Mouse (Mus musculus) adrenal gland, adult 2 months (tissue): ENCODE data around the gene Cerk. TPM values are rescaled to one million over a fixed set of nuclear protein-coding genes. Genes with fewer than 3 reads are reported as not detected.
"Not testable (repeated sequence)": the region's sequence is repeated elsewhere in the genome, so short reads cannot be mapped to it uniquely, and the experiment has no call there.

Source experiments
- DNase-seq: peaks from one replicate; pipeline ENCODE4 v3.0.0; 2021
- polyA plus RNA-seq: library from polyadenylated mRNA; depleted of rRNA; stranded (reverse); fragments of >200 nt; gene quantifications from 2 replicates; pipeline ENCODE4 v1.2.3, GENCODE M21; 2012
- total RNA-seq, 2 experiments: library from RNA; stranded (reverse); gene quantifications; 2 replicates each; pipeline ENCODE4 v1.2.3; 2021

Cerk gene
- total and polyA plus RNA-seq, 3 experiments: 34.5 to 41.1 (median 39.6) TPM

- DNase-seq: no peak
Measured at GRCm38 (mm10) chr15:86113342-86113710, 72.6 kb downstream of the Cerk start.

GRCm38 (mm10) chr15:86112707-86113341, 73.1 kb downstream of the Cerk start:
- DNase-seq: peak; percentile 77

DNA sequence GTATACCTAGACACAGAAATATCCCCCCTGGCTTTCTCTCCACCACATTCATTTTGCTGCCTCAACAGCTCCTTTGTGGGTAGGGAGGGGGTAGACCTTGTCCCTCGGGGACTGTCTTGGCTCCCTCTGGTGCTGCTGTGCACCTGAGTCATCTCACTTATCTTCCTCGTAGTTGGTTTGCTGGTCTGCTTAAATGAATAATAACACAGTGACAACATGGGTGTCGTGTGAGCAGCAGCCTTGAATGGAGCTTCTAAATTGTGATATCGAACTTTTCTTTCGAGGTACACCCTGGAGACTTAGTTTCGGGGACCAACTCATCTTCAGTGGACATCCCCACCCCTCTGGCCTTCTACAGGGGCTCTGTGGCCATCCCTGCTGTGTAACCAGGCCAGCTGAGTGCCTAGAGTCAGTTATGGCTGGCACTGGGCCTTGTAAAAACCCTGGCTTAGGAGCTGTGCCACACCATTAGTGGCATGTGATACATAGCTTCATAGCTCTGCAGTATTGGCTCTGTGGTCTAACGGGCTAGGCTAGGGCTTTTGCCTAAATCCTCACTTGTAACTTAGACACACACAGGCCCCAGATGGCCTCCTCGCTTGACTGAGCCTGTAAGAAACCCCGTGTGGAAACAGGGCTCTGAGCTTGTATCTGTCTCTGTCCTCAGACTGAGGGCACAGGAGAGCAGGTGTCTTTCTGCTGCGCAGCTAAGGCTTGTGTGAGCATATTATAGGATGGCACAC, 75.4 kb downstream of the Cerk start:
- DNase-seq: peak; percentile 47

DNA sequence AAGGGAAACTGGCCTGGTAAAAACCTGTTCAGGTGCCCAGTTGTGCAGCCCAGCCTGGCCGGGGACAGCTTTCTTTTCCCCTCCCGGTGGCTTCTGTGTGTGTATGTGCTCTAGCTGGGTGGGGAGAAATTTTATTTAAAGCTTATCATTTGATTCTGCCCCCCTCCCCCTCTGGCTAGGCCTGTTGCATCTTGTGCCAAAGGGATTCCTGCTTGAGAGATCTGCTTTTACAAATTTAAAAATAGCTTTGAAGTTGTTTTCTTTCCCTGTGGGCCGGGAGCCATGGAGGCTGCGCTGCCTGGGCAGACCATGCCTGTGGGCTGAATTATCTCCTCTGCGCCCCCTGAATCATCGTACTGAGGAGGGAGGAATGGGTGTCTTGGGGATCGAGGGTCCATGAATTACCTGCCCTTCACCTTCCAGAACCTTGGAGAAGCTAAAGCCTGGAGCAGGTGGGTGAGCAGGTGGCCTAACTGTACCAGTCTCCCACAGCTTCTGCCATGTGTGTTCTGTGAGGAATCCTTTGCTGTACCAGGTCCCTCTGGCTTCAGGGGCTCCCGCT, 76.2 kb downstream of the Cerk start:
- DNase-seq: peak; percentile 35

DNA sequence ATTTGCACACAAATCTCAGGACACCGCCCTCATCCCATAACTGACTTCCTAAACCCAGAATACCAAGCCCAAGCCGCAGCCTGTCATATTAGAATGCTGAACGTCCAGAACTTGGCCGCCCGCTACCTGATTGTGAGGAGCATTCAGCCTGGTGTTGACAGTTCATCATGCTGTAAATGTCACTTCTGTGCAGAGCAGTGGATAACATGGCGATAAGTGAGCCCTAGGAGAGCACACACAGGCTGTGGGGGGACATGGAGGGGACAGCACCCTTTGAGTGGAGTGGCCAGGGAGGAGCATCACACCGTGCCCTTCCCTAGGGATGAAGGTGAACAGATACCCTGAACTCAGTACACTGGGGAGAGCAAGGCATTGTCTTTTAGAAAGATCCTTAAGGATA, 76.7 kb downstream of the Cerk start:
- no peak for DNase-seq

- no peak for DNase-seq
Measured at GRCm38 (mm10) chr15:86107831-86108471, 78.0 kb downstream of the Cerk start.

DNA sequence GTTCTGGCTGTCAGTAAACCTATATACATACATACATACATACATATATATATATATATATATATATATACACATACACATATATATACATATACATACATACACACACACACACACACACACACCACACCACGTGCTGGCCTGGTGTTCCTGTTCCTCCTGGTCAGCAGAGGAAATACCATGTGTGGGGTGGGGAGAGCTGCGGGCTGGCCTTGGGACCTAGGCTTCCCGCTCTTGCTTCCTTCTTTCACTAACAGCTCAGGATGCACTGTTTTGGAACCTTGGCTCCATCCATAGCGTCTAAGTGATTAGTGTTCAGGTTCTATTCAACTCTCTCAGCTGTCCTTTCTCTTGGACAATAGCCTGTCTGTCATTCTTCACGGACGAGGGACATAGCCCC, 80.2 kb downstream of the Cerk start:
- DNase-seq: no peak

DNA sequence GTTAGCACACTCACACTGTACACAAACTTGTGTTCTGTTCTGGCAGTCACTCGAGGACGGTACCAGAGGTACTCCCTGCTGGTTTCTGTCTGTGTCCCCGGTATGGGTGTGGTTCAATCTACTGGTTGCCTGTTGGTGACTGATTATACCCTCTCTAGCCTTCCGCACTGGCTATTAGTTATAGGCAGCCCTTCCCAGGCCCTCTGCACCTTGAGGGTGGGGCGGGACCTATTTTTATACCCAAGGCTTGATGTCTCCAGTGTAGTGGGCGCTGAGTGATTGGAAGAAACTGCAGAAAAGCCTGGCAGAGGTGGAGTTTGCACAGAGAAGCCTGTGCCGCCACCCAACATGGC, 80.6 kb downstream of the Cerk start:
- no peak for DNase-seq

- DNase-seq: no peak
Measured at GRCm38 (mm10) chr15:86104401-86105344, 81.3 kb downstream of the Cerk start.

GRCm38 (mm10) chr15:86102308-86102707, 83.6 kb downstream of the Cerk start:
- DNase-seq: no peak

GRCm38 (mm10) chr15:86101585-86101984, 84.4 kb downstream of the Cerk start:
- DNase-seq: no peak

GRCm38 (mm10) chr15:86097871-86098270, 88.1 kb downstream of the Cerk start:
- no peak for DNase-seq

DNA sequence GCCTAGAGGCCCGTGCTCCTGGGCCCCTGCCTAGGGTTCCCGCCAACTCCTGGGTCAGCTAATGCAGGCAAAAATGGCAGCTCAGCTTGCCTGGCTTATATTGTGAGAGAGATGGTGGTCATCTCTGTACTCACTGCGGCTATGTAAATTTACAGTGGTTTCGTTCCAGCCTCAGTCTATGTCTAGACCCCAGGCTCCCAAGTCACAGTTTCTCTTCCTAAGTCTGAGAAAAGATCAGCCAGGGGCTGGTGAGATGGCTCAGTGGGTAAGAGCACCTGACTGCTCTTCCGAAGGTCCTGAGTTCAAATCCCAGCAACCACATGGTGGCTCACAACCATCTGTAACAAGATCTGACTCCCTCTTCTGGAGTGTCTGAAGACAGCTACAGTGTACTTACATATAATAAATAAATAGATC, 89.3 kb downstream of the Cerk start:
- not testable (repeated sequence) for DNase-seq

- no peak for DNase-seq
Measured at GRCm38 (mm10) chr15:86095722-86096603, 90.0 kb downstream of the Cerk start.

- no peak for DNase-seq
Measured at GRCm38 (mm10) chr15:86094324-86095121, 91.4 kb downstream of the Cerk start.

GRCm38 (mm10) chr15:86093236-86093635, 92.7 kb downstream of the Cerk start:
- no peak for DNase-seq

- peak; percentile 46 for DNase-seq
Measured at GRCm38 (mm10) chr15:86091998-86092670, 93.8 kb downstream of the Cerk start.

DNA sequence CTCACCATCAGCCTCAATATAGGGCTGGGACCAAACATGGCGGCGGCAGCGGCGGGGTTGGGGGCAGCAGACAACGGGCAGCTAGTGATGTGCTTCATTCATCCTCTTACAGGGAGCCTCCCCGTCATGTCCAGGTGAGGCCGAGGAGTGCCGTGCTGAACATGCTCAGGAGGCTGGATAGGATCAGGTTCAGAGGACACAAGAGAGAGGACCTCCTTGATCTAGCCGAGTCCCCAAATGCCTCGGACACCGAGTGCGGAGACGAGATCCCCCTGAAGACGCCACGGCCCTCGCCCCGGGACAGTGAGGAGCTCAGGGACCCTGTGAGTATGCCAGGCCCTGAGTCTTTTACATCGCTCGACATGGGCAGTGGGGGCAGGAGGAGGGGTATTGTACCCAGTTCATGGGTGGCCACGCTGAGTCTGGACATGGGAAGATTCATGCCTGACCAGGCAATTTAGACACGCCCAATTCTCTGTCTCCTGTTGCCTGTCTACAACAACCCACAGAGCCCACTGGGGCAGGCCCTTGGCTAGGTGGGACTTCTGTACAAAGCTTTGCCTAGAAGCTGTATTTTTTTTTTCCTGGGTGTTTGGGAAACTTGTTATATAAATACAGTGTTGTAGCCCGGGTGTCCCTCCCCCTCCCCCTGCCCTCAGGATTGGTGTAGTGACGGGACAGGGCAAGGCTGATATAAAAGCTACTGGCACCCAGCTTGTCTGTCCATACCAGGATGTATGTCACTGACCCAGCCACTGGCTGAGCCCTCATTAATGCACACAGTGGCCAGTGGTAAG, 94.5 kb downstream of the Cerk start:
- no peak for DNase-seq

DNA sequence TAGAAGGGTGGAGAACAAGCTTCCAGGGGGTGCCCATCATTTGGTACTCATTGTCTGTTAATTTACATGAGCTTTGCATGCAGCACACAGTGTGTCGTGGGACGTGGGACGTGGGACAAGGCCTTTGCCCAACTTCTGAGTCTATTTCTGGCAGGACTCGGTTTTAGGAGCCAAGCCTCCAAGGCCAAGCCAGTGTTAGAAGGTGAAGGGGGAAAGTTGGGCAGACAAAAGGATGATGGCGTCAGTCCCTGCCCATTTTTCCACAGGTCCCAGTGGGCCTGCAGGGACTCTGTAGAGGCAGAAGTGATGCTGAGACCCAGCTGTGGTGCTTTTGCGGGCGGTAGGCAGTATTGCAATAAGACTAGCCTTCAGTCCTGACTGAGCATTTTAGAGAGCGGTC, 95.4 kb downstream of the Cerk start:
- peak; percentile 24 for DNase-seq
